Mouse (Mus musculus): ENCODE measurements around the gene Sertad1. TPM values are rescaled to one million over a fixed set of nuclear protein-coding genes. Genes with fewer than 3 reads are reported as not detected.
A peak's percentile ranks its signal among the peaks of the same experiment; 100 is the strongest.

Sertad1 gene
- 10 to 100 TPM; 46.0 to 51.9 TPM for polyA plus RNA-seq (2017; shearing (Covaris generic))

DNA sequence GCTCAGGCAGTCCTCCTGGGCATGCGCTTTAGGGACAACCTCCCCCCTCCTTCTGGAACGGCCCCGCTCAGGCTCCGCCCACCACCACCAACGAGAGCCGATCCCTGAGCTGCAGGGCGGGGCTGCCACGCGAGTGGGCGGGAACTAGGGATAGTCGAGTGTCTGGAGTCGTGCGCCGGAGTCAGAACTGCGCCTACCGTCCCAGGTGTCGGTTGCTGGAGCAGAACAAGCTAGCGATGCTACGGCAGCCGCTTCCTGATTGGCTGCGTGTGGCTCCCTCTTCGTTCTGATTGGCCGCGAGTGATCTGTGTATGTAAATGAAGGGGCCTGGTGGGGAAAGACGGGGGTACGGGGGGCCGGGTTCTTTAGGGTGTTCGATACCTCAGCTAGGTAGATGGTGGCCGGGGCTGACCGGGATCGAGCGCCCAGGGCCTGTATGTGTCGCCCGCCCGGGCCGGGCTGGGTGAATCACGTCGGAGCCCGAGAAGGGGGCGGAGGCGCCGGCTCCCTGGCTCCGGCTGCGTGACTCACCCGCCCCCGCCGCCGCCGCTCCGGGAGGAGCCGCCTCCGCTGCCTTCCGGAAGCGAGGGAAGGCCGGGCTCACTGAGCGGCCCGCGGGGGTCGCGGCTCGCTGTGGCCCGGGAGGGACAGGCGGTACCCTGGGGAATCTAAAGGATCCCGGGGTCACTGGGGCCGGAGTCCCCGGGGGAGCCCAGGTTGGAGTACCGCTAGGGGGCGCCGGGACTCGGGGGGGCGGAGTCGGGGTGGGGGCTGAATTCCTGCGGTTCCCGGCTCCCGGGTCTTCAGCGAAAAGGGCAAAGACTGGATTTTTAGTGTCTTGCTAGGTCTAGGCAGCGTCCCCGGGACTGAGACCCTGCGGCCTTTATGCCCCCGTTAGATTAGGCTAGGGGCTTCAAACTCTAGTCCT lies at the start of gene Sertad1:
Gene Sertad1, plus strand, starts transcription at position 141 of the 928 bp plus-strand sequence.
- ATAC-seq = peak; percentile 83

GRCm38 (mm10) chr7:27437544-27437943 lies 49.2 kb upstream of the Sertad1 start:
- ATAC-seq = peak; percentile 71

DNA sequence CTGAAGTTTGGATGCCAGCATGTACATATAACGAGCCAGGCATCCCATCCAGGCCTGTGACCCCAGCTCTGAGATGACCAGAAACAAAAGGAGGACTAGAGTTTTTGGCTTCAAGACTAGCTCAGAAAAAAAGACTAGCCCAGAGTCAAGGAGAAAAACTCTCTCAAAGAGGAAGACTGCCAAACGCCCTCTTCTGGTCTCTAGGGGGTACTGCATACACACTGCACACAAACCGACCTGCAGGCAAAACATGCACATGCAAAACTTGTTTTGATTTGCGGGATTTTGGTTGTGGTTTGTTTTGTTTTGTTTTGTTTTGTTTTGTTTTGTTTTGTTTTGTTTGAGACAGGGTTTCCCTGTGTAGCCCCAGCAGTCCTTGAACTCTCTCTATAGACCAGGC lies 46.7 kb upstream of the Sertad1 start:
- no peak for ATAC-seq

- no peak for ATAC-seq
Observed at GRCm38 (mm10) chr7:27446051-27446450, 40.7 kb upstream of the Sertad1 start.

DNA sequence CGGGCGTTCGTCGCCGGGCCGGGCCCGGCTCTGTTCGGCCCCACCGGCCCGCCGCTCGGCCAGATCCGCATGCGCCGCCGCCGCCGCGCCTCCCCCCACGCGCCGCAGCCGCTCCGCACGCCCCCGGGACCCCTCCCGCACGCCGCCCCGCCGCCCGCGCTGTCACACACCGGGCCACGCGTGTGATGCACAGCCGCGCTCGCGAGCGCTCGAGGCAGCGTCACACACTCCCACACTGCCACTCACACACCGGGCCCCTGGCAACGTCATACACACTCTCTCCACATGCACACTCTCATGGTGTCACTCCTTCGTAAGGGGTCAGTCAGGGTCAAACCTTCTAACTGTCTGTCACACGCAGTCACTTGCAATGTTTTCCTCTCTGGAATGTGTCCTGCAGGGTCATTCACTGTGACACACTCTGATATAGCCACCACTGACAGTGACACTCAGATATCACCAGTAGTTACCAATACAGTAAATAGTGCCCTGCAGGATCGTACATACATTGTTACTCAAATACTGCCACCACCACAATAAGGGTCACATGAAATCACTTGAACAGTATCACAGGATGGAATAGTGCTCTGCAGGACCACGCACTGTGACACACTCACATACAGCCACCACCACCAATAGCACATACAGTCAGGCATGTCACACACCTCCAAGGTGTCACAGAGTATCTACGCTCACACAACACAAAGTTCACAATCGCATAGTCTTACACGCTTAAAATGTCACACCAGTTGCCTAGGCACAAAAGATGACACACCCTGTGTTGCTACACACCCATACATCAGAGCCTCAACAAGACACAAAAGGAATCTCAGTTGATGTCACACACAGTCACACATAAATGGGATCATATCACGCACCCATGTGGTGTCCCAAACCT lies 39.9 kb upstream of the Sertad1 start:
- ATAC-seq = peak; percentile 18

- ATAC-seq = peak; percentile 92
Observed at GRCm38 (mm10) chr7:27447419-27448286, 39.1 kb upstream of the Sertad1 start, which contains the start of the genes Sptbn4 and Blvrb. Sptbn4 (minus strand) TSS chr7:27447686. Blvrb (plus strand) TSS chr7:27447978.

DNA sequence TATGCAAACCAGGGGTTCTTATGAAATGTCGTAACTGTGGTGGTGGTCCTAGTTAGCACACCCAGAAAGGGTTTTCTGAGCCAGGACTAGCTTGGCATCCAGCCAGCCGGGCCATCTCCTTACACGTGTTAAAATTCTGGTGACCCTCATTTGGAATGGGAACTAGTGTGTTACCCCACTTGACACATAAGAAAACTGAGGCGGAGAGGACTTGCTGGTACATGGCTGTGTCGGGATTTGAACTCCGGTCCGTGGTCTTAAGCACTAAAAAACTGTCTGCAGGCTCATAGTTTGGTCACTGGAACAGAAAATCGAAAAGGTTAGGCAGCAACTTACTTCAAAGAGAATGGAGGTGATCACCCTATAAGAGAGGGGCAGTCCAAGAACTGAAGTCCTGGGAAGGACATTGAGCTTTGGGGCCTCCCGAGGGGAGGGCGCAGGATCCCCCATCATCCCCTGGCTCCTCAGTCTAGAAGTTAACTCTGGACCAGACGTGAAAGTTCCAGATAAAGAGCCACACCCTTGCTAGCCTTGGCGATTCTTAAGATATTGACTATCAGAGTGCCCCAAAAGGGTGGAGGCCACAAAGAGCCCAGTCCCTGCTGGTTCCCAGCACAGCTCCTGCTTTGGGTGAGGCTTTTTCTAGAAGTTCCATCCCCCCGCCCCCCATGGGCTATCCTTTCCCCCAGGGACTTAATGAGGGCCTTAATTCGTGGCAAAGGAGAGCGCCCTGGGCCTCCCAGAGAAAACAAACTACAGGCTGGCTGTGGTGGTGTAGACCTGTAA lies 38.1 kb upstream of the Sertad1 start:
- no peak for ATAC-seq

GRCm38 (mm10) chr7:27449256-27449862 lies 37.4 kb upstream of the Sertad1 start:
- no peak for ATAC-seq

DNA sequence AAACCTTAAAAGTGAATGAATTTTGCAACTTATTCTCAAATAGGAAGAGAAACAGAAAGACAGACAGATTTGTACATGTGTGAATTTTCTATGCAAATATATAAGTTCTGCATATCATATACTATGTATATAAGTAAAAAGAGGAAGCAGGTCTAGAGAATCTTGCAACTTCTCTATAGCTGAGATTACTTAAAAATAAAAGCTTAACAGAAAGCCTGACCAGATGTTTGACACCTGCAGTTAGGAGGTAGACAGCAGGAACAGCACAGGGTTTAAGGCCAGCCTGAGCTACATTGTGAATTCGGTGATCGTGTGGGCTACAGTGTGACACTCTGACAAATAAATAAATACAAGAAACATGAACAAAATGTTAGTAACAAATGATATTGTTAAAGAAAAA lies 35.4 kb upstream of the Sertad1 start:
- ATAC-seq = no peak

- no peak for ATAC-seq
Observed at GRCm38 (mm10) chr7:27452206-27452770, 34.4 kb upstream of the Sertad1 start.

DNA sequence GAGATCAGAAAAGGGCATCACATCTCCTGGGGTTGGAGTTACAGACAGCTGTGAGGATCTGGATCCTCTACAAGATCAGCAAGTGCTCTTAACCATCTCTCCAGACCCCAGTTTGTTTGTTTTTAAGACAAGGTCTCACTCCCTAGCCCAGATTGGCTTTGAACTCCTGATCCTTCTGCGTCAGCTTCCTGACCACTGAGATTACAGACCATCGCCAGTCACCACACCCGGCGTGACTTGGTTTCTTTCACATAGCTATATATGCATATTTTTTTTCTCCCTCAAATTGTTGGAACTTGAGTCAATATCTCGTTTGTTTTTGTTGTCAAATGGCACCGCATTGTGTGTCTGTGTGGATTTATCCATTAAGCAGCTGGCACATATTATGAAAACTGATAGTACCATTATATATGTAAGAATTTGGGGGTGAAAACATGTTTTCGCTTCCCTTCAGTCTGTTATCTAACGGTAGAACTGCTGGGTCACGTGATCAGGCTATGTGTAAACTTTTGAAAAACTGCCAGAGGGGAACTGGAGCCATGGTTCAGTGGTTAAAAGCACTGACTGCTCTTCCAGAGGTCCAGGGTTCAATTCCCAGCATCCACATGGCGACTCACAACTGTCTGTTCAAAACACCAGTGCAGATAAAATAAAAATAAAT lies 32.1 kb upstream of the Sertad1 start:
- no peak for ATAC-seq

GRCm38 (mm10) chr7:27455273-27455672 lies 31.4 kb upstream of the Sertad1 start:
- no peak for ATAC-seq

DNA sequence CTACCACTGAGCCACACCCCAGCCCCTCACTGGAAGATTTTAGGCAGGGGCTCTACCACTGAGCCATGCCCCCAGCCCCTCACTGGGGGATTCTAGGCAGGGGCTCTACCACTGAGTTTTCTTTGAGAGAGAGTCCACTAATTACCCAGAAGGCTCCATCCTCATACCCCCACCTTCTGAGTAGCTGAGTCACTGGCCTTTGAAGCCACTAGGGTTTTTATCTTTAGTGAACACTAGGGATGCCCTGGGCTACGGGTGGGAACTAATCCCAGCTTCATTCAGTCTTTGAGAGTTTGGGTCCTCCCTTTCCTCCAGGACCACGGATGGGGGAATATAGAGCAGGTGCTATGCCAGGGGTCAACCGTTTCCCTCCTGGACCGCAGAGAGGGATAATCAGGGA lies 28.1 kb upstream of the Sertad1 start:
- ATAC-seq = no peak

DNA sequence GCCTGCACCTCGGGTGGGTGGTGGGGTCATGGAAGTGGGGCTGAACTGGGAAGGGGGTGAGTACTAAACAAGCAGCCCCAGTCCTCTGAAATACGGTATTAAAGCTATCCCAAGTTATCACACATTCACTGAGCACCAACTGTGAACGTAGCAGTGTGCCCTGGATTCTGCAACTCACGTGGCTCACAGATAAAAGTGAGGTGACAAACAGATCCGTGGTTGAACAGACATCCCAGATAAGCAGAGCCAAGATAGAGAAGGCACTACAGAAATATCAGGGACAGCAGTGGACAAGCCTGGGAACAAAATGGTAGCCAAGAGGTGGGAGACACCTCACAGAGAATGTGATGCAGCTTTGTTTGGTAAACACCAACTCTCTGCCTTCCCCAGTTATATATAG lies 27.1 kb upstream of the Sertad1 start:
- ATAC-seq = no peak

- no peak for ATAC-seq
Observed at GRCm38 (mm10) chr7:27460477-27460876, 26.2 kb upstream of the Sertad1 start.

DNA sequence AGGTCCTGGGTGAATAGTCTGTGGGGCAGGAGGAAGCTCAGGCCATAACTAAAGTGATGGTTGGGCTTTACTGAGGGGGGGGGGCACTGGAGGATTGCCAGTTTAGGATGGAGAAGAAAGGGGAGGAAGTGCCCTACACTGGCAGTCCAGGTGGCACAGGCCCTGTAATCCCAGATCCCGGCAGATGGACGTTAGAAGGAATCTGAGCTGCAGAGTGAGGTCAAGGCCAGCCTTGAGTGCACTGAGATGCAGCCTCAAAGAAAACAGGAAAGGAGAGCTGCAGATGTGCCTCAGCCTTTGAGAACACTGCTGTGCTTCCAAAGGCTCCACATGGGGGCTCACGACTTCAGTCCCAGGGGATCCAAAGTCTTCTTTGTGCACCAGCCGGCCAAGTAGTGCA lies 19.1 kb upstream of the Sertad1 start:
- ATAC-seq = no peak

- ATAC-seq = no peak
Observed at GRCm38 (mm10) chr7:27471390-27472120, 15.2 kb upstream of the Sertad1 start.

DNA sequence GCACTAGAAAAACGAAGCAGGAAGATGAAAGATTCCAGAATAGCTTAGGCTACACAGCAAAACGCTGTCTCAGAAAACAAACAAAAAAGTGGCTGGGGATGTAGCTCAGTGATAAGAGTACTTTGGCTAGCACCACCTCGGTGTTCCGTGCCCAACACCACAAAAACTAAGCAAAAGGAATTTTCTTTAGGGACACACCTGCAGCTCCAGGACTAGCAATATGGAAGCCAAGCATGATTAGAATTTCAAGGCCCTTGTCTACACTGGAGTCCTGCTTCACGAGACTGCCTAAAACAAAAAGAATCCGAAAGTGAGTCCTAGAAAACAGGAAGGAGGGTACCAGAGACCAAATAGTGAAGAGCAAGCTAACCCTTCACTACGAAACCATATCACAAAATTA lies 14.1 kb upstream of the Sertad1 start:
- ATAC-seq = no peak

DNA sequence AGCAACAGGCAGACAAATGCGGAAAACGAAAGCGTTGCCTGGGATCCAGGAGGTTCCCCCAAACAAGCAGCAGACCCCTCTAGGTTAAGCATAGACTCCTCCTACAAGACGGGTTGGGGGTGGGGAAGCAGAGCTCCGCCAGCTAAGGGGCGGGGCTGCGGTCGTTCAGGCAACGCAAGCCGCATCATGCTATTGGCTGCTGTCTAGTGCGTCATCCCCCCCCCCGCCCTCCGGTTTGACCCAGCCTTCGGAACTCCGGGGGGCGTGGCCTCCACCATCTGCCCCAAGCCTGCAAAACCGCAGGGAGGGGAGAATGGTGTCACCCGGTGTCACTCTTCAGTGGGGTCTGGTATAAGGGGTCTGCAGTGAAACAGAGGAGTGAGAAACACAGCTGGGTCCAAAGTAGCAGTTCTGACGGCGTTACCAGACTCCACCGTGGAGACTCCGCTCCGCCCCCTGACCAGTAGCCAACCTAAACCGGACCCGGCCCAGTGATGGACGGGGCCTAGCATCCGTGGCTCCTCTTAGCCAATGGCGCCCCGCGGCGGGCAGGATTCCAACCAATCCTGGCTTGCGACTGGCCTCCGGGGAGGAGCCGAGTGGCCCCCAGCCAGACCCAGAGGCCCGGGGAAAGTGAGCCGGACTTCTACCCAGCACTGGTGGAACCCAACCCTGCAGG lies 13.4 kb upstream of the Sertad1 start, which contains the start of gene Sertad3:
Gene Sertad3, plus strand, starts transcription at position 613 of the 679 bp plus-strand sequence.
- ATAC-seq = peak; percentile 79

Measured in CD4-positive, CD25-positive, alpha-beta regulatory T cell, adult 4 months (primary cell).